Mouse (Mus musculus) cerebellum, adult 11-12 months (tissue): Measurements from ENCODE around the gene Cwc27.

ENCODE experiments used
- DNase-seq: peaks from one replicate; pipeline ENCODE4 v3.0.0; 2022

Cwc27 gene

GRCm38 (mm10) chr13:104763193-104763592, 53.7 kb downstream of the Cwc27 start:
- DNase-seq: no peak

GRCm38 (mm10) chr13:104762401-104762800, 54.5 kb downstream of the Cwc27 start:
- peak; percentile 45 for DNase-seq

- DNase-seq: peak; percentile 85
These were observed 57.6 kb downstream of the Cwc27 start for GRCm38 (mm10) chr13:104759381-104759780.

- peak; percentile 44 for DNase-seq
These were observed 69.9 kb downstream of the Cwc27 start for GRCm38 (mm10) chr13:104747032-104747431.

DNA sequence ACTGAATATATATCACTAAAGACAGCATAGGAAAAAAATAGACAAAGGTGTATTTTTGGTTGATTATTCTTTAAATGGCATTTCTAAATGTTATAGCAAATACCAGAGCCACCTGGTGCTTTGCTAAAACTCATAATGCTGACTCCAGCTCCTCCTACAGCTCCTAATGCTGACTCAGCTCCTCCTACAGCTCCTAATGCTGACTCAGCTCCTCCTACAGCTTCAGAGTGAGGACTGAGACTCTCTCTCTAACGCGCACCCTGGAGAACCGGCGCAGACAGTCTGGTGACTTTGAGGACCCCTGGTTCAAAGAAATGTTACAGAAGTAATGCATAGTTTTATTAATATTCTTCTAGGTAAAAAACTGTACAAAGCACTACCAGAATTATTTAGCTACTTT, 74.1 kb downstream of the Cwc27 start:
- DNase-seq: no peak

DNA sequence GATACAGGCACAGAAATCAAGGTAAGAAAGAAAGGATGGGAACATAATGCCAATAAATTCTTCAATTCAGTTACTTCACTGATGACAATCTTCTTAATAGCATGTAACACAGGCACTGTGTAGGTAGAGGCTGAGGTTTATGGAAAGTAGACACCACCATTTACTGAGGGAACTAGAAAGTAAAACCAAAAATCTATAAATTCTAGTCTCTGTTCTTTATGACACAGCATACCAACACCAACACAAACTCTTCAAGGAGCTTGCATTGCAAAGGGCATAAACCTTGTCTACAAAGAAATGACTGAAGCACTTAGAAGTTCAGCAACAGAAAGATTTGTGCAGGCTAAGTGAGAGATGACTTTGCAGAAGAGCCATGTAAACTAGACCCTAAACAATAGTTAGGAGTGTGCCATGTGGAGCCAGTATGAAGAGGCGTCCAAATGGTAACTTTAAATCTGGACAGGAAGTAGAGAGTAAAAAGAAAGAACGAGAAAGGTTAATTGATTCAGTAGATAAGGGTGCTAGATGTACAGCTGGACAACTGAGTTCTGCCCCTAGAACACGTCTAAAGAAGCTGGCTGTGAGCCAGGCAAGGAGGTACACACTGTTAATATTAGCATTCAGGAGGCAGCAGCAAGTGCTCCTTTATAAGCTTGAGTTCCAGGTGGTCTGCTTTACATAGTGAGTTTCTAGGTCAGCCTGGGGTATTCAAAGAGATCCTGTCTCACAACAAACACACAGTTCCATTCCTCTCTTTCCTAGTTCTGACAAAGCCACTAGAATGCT, 87.5 kb downstream of the Cwc27 start:
- no peak for DNase-seq

DNA sequence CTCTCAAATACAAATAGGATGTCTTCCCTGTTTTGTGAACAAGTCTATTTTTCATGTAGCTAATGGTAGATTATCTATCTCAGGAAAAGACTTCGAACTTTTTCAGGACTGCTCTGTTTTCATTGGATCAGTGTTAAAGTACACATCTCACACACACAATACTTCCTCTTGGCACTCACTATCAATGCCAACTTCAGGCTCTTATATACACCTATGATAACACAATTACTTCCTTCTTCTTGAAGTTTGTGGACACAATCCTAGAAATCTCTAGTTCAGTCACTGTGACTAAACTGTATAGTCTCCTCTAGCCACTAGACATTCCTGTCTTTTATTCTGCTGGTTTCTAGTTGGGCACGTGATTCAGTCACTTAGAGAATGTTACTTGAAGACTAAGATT, 89.3 kb downstream of the Cwc27 start:
- no peak for DNase-seq

- no peak for DNase-seq
These were observed 96.8 kb downstream of the Cwc27 start for GRCm38 (mm10) chr13:104720133-104720532.

DNA sequence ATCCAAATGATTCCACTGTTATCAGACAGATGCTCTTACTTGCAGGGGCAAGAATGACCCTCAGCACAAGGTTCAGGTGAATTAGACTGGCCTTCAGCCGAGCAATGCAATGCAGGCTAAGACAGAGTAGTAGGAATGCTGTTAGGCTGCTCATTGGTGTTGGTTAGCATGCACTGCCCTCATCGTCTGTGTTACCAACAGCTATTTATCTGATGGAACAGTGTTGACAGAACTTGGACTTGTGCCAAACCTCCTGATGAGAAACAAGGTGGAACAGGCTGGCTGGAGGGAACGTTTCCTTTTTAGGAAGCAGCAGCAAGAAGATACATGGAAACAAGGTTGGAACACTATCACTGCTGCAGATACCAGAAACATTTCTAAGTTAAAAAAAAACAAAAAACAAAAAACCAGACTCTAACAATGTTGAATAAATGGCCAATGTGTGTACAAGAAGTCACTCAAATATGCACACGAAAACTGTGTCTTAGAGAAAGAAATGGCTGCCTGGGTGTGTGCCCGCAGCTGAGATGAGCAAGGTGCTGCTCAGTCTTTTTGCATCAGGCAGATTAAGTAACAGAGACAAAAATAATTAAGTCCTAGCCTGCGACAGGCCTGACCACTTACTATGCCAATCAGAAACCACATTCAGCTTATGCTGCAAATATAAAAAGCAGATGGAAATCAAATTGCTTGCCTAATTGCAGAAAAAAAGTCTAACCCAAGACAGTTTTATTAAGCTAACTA, 122.2 kb downstream of the Cwc27 start:
- peak; percentile 93 for DNase-seq

DNA sequence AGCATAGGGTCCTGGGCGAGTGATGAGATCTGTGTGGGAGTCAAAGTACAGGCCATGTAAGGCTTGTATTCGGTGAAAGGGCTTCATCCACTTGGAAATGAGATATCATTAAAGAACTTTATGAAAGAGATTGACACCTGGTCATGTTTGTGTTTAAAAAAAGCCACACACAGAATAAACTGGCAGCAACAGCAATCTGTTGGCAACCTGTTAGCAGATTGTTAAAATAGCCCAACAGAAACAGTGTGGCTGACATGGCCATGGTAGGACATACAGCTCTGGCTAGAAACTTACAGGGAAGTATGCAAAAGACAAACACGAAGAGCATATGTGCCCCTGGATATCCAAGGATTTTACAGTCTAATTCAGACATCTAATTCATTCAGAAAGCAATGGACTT, 124.2 kb downstream of the Cwc27 start:
- no peak for DNase-seq

- DNase-seq: no peak
These were observed 131.4 kb downstream of the Cwc27 start for GRCm38 (mm10) chr13:104685537-104685936.

GRCm38 (mm10) chr13:104684361-104685011, 132.5 kb downstream of the Cwc27 start:
- DNase-seq: no peak

- no peak for DNase-seq
These were observed 135.7 kb downstream of the Cwc27 start for GRCm38 (mm10) chr13:104681212-104681611.

GRCm38 (mm10) chr13:104661188-104661587, 155.8 kb downstream of the Cwc27 start:
- no peak for DNase-seq

DNA sequence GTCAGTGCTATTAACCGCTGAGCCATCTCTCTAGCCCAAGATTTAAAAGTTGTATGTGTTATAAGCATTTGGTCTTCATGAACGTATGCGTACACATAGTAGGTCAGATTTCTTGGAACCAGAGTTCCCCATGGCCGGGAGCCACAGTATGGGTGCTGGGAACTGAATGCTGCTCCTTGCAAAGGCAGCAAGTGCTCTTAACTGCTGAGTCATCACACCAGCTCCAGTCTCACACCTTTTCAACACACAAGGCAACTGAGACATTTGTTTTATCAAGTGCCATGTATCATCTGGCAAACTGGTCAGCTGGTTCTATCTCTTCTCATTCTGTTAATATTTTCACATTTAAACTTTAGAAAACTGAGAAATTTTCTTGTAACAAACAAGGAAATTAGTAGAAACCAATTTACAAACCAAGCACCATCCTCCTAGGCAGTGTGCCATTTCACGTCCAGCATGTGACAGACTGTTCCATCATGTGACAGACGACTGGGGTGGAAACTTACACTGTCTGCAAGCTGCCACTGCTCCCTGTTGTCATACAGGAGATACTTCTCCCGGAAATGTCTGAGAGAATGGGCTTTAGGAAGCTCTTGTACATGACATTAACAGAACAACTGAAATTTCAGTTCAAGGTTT, 156.8 kb downstream of the Cwc27 start:
- no peak for DNase-seq

DNA sequence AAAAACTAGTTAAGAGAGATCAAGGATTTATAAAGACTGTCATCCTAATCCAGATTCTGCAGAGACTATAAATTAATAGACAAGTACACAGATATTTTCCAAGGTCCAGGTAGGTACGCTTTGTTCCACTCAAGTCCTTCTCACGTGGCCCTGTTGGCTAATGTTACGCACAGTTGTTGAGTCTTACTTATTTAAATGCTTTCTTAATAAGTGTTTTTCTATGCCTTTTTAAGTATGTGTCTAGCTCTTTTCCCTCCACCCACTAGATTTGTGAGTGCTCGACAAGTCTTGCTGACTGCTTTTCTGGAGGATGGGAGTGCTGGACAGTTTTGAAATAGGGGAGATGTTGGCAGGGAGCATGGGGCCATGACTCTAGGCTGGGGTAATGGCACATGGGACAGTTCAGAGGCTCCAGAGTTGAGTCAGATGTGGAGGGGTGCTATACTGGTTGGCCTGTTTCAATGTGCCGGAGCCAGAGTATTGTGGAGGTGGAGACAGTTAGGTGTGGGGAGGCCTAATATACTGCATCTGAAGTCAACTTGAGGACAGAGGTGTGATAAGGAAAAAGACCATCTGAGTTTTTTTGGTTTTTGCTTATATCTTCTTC, 160.2 kb downstream of the Cwc27 start:
- DNase-seq: no peak

DNA sequence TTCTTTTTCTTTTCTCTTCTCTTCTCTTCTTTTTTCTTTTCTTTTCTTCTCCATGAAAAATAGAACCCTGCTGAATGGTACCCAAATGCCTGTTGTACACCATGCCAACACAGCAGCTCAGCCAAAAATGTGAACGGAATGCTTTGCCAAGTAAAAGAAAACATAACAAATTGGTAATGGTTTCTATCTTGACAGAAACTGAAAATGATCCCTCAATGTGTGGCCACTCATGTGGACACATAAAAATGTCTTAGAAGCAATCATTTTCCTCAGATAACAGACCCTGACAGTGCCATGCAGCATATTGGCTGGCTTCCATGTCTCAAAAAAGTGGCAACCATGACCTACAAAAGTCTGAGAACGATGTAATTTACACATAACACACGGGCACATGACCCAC, 161.8 kb downstream of the Cwc27 start:
- DNase-seq: peak; percentile 16

- no peak for DNase-seq
These were observed 165.2 kb downstream of the Cwc27 start for GRCm38 (mm10) chr13:104651763-104652162.

GRCm38 (mm10) chr13:104650654-104651053, 166.3 kb downstream of the Cwc27 start:
- DNase-seq: no peak

- no peak for DNase-seq
These were observed 166.8 kb downstream of the Cwc27 start for GRCm38 (mm10) chr13:104650145-104650544.

- DNase-seq: no peak
These were observed 171.0 kb downstream of the Cwc27 start for GRCm38 (mm10) chr13:104645778-104646425.

DNA sequence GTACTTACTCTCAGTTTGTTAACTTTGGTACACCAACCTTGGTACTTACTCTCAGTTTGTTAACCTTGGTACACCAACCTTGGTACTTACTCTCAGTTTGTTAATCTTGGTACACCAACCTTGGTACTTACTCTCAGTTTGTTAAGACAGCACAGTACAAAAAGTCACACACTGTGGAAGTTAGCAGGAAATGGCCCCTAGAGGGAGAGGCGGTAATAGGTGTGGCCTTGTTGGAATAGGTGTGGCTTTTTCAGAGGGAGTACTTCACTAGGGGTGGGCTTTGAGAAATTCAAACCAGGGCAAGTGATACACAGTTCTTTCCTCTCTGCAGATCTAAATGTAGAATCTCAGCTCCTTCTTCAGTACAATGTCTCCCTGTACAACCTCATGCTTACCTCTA, 172.8 kb downstream of the Cwc27 start:
- DNase-seq: no peak
